Mouse (Mus musculus): ENCODE measurements around the gene Nags.

DNA sequence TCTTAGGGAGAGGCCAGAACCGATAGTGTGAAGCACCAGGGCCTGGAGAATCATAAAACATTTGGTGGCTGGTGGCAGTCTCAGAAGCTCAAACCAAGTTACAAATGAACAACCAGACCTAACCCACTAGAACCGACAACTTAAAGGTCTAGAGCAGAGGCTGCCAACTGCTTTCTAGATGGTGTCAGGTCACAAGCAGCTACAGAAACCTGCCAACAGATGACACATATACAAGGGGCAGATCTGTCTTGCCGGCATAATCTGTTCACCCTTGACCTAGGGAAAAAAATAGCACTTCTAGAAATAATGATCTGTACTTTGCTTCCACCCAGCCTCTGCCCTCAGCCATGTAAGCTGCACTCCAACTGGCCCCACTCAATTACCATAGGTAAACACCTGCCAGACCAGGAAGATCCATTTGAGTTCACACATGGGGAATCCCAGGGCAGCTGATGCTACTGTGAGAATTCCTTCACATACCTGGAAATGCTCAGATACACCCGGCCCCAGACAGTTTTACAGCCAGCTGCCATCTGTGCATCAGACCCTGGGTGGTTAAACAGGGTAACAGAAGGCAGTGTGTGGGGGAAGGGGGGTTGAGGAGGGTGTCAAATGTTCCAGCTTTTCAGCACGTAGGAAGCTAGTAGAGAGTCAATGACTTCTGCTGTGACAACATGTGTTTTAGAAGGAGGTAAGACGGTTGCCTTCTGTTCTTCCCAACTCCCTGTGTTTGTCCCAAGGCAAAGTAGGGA, 20.8 kb downstream of the Nags start:
- no peak for TF ChIP-seq TAL1 (IDR thresholded peaks at IDR 0.05; ENCODE audit: low read length)
- TF ChIP-seq GATA1 (IDR thresholded peaks at IDR 0.05; ENCODE audit: low read length): no peak

Measured in erythroblast, embryonic 14.5 days (primary cell).